In genomic region chr11:97696669-97697068, GRCm38 (mm10) we compare ENCODE assay signal across 13 mouse cellular contexts. TPM values are rescaled to one million over a fixed set of nuclear protein-coding genes. Genes with fewer than 3 reads are reported as not detected.
DNase-seq lines count a peak whose midpoint lies in the region; ATAC-seq and TF ChIP-seq lines count a peak whose summit lies in the region.
"Had no signal": no experiment of that assay in that cellular context is flagged by ENCODE, and none has a peak within 500 bp of the region (broad histone marks: within the 10 kb centered on the region; RNA-seq: fewer than 3 reads in every experiment).

No protein-coding gene starts in this region.

- no peak overlapping the region for H3K9ac ChIP-seq in heart, embryonic 15.5 days
- H3K9ac ChIP-seq in forebrain, postnatal 0 days = peak overlapping the region; percentile 35; the same call in 1 of the 2 replicates
- H3K9ac ChIP-seq in midbrain, embryonic 13.5 days (replicated peaks) = peak overlapping the region; percentile 96; the same call in 1 of the 2 replicates
- H3K9ac ChIP-seq: liver, embryonic 13.5 days had no signal

- DNase-seq in heart, embryonic 10.5 days (ENCODE audit: low spot score) = no peak
- DNase-seq in R1 (ENCODE audit: low read depth, low spot score) = peak; percentile 83
- no peak for DNase-seq in forebrain, postnatal 0 days
- no peak for DNase-seq in urinary bladder, postnatal 25 days (ENCODE audit: low spot score)
- no peak for DNase-seq in adrenal gland, adult (ENCODE audit: inconsistent age in 2 of 2, low spot score in 1 of 2)
- no peak for DNase-seq in frontal cortex, postnatal 36 days (ENCODE audit: low spot score in 2 of 2)
- DNase-seq: cerebellum, adult 11 months; liver, embryonic 13.5 days; right cerebral cortex, postnatal 4 days had no signal

- H3K4me1 ChIP-seq in heart, embryonic 15.5 days (replicated peaks) = peaks cover 53% of the 10 kb centered on the region
- H3K4me1 ChIP-seq in heart, embryonic 10.5 days = peaks cover 57% of the 10 kb centered on the region
- peaks cover 34% of the 10 kb centered on the region for H3K4me1 ChIP-seq in forebrain, postnatal 0 days (ENCODE audit: insufficient read depth)
- H3K4me1 ChIP-seq in midbrain, embryonic 13.5 days (replicated peaks) = peaks cover 62% of the 10 kb centered on the region

- H3K36me3 ChIP-seq in heart, embryonic 15.5 days = peaks cover 10% of the 10 kb centered on the region
- peaks cover 26% of the 10 kb centered on the region for H3K36me3 ChIP-seq in heart, embryonic 10.5 days
- H3K36me3 ChIP-seq in forebrain, postnatal 0 days (ENCODE audit: insufficient read depth) = peaks cover 16% of the 10 kb centered on the region
- peaks cover 16% of the 10 kb centered on the region for H3K36me3 ChIP-seq in midbrain, embryonic 13.5 days

- H3K9me3 ChIP-seq in heart, embryonic 15.5 days (replicated peaks) = no peaks in the 10 kb centered on the region
- H3K9me3 ChIP-seq in heart, embryonic 10.5 days = no peaks in the 10 kb centered on the region
- H3K9me3 ChIP-seq in forebrain, postnatal 0 days (ENCODE audit: low read length) = no peaks in the 10 kb centered on the region
- no peaks in the 10 kb centered on the region for H3K9me3 ChIP-seq in midbrain, embryonic 13.5 days
- H3K9me3 ChIP-seq: heart, embryonic 12.5 days; liver, embryonic 13.5 days had no signal

- WGBS in heart, embryonic 15.5 days = 85% methylated on average over 8 of the region's 8 CpGs
- 82% methylated on average over 8 of the region's 8 CpGs for WGBS in heart, embryonic 10.5 days
- WGBS in forebrain, postnatal 0 days = 63% methylated on average over 8 of the region's 8 CpGs
- 78% methylated on average over 8 of the region's 8 CpGs for WGBS in midbrain, embryonic 13.5 days

- H3K4me2 ChIP-seq in heart, embryonic 15.5 days = 0 out of 2 replicates have a peak overlapping the region, but pooled peaks have one; percentile 98
- peak overlapping the region; percentile 71 for H3K4me2 ChIP-seq in forebrain, postnatal 0 days (ENCODE audit: low read depth)
- H3K4me2 ChIP-seq in midbrain, embryonic 13.5 days (replicated peaks) = peak overlapping the region; percentile 94
- H3K4me2 ChIP-seq: liver, embryonic 13.5 days had no signal

- no peaks in the 10 kb centered on the region for H3K27me3 ChIP-seq in heart, embryonic 15.5 days
- no peaks in the 10 kb centered on the region for H3K27me3 ChIP-seq in heart, embryonic 10.5 days (ENCODE audit: insufficient read depth, poor library complexity, severe bottlenecking)
- no peaks in the 10 kb centered on the region for H3K27me3 ChIP-seq in forebrain, postnatal 0 days (ENCODE audit: insufficient read depth, low read length)
- no peaks in the 10 kb centered on the region for H3K27me3 ChIP-seq in midbrain, embryonic 13.5 days
- H3K27me3 ChIP-seq: heart, embryonic 12.5 days had no signal

- TF ChIP-seq CTCF in forebrain, postnatal 0 days (IDR thresholded peaks at IDR 0.05; ENCODE audit: low read depth) = no peak

- ATAC-seq in heart, embryonic 15.5 days (replicated peaks; ENCODE audit: insufficient number of reproducible peaks, insufficient read depth, low FRiP score, low read depth) = no peak
- no peak for ATAC-seq in forebrain, postnatal 0 days
- no peak for ATAC-seq in midbrain, embryonic 13.5 days

- peak overlapping the region; percentile 84; the same call in 1 of the 2 replicates for H3K27ac ChIP-seq in heart, embryonic 15.5 days
- no peak overlapping the region for H3K27ac ChIP-seq in heart, embryonic 10.5 days
- peak overlapping the region; percentile 15; the same call in 1 of the 2 replicates for H3K27ac ChIP-seq in forebrain, postnatal 0 days (ENCODE audit: low read depth, low read length)
- H3K27ac ChIP-seq in midbrain, embryonic 13.5 days = peak overlapping the region; percentile 82
- H3K27ac ChIP-seq: liver, embryonic 13.5 days; stomach, postnatal 0 days had no signal

- H3K4me3 ChIP-seq in heart, embryonic 15.5 days = no peak overlapping the region
- H3K4me3 ChIP-seq in heart, embryonic 10.5 days = no peak overlapping the region
- H3K4me3 ChIP-seq in forebrain, postnatal 0 days (ENCODE audit: low read depth, low read length) = no peak overlapping the region
- peak overlapping the region; percentile 77 for H3K4me3 ChIP-seq in midbrain, embryonic 13.5 days (replicated peaks)

RNA-seq across cellular contexts. Expression of gene Pcgf2, which starts 3.6 kb away (rescaled TPM):
- polyA plus RNA-seq in heart, embryonic 15.5 days (2015; fragmentation: Nextera tagmentation; extraction: Ambion mirVana) = 10.9 and 11.5 TPM in 2 replicates
- 9.7 and 13.5 TPM in 2 replicates for polyA plus RNA-seq in heart, embryonic 10.5 days (2016; fragmentation: Nextera tagmentation; extraction: Ambion mirVana)
- 13.0 and 21.9 TPM in 2 replicates for total RNA-seq in forebrain, postnatal 0 days (2014; rRNA removed)
- polyA plus RNA-seq in forebrain, postnatal 0 days (2015; fragmentation: Nextera tagmentation; extraction: Ambion mirVana) = 10.0 and 12.6 TPM in 2 replicates
- polyA plus RNA-seq in midbrain, embryonic 13.5 days (2015; fragmentation: Nextera tagmentation; extraction: Ambion mirVana) = 23.6 and 25.3 TPM in 2 replicates

RNA-seq across cellular contexts. Expression of gene Psmb3, which starts 6.5 kb away (rescaled TPM):
- 337 and 364 TPM in 2 replicates for polyA plus RNA-seq in heart, embryonic 15.5 days (2015; fragmentation: Nextera tagmentation; extraction: Ambion mirVana)
- polyA plus RNA-seq in heart, embryonic 10.5 days (2016; fragmentation: Nextera tagmentation; extraction: Ambion mirVana) = 517 and 557 TPM in 2 replicates
- total RNA-seq in forebrain, postnatal 0 days (2014; rRNA removed) = 322 and 350 TPM in 2 replicates
- polyA plus RNA-seq in forebrain, postnatal 0 days (2015; fragmentation: Nextera tagmentation; extraction: Ambion mirVana) = 499 and 621 TPM in 2 replicates
- polyA plus RNA-seq in midbrain, embryonic 13.5 days (2015; fragmentation: Nextera tagmentation; extraction: Ambion mirVana) = 503 and 505 TPM in 2 replicates

RNA-seq across cellular contexts. Expression of gene Cisd3, which starts 11.0 kb away (rescaled TPM):
- polyA plus RNA-seq in heart, embryonic 15.5 days (2015; fragmentation: Nextera tagmentation; extraction: Ambion mirVana) = 60.7 and 69.4 TPM in 2 replicates
- 49.8 and 52.8 TPM in 2 replicates for polyA plus RNA-seq in heart, embryonic 10.5 days (2016; fragmentation: Nextera tagmentation; extraction: Ambion mirVana)
- total RNA-seq in forebrain, postnatal 0 days (2014; rRNA removed) = 14.4 and 15.5 TPM in 2 replicates
- polyA plus RNA-seq in forebrain, postnatal 0 days (2015; fragmentation: Nextera tagmentation; extraction: Ambion mirVana) = 27.2 and 27.8 TPM in 2 replicates
- 14.4 and 16.1 TPM in 2 replicates for polyA plus RNA-seq in midbrain, embryonic 13.5 days (2015; fragmentation: Nextera tagmentation; extraction: Ambion mirVana)

RNA-seq across cellular contexts. Expression of gene Mllt6, which starts 33.5 kb away (rescaled TPM):
- polyA plus RNA-seq in heart, embryonic 15.5 days (2015; fragmentation: Nextera tagmentation; extraction: Ambion mirVana) = 2.2 and 2.3 TPM in 2 replicates
- polyA plus RNA-seq in heart, embryonic 10.5 days (2016; fragmentation: Nextera tagmentation; extraction: Ambion mirVana) = 1.7 and 2.2 TPM in 2 replicates
- 42.2 and 48.1 TPM in 2 replicates for total RNA-seq in forebrain, postnatal 0 days (2014; rRNA removed)
- polyA plus RNA-seq in forebrain, postnatal 0 days (2015; fragmentation: Nextera tagmentation; extraction: Ambion mirVana) = 1.7 TPM in 2 replicates
- 3.1 and 3.9 TPM in 2 replicates for polyA plus RNA-seq in midbrain, embryonic 13.5 days (2015; fragmentation: Nextera tagmentation; extraction: Ambion mirVana)

RNA-seq across cellular contexts. Expression of gene Pip4k2b, which starts 47.8 kb away (rescaled TPM):
- polyA plus RNA-seq in heart, embryonic 15.5 days (2015; fragmentation: Nextera tagmentation; extraction: Ambion mirVana) = 0.82 and 0.95 TPM in 2 replicates
- 0.96 and 1.3 TPM in 2 replicates for polyA plus RNA-seq in heart, embryonic 10.5 days (2016; fragmentation: Nextera tagmentation; extraction: Ambion mirVana)
- 131 and 146 TPM in 2 replicates for total RNA-seq in forebrain, postnatal 0 days (2014; rRNA removed)
- polyA plus RNA-seq in forebrain, postnatal 0 days (2015; fragmentation: Nextera tagmentation; extraction: Ambion mirVana) = 4.2 and 4.6 TPM in 2 replicates
- polyA plus RNA-seq in midbrain, embryonic 13.5 days (2015; fragmentation: Nextera tagmentation; extraction: Ambion mirVana) = 3.7 and 4.0 TPM in 2 replicates
